In the genomic region with DNA sequence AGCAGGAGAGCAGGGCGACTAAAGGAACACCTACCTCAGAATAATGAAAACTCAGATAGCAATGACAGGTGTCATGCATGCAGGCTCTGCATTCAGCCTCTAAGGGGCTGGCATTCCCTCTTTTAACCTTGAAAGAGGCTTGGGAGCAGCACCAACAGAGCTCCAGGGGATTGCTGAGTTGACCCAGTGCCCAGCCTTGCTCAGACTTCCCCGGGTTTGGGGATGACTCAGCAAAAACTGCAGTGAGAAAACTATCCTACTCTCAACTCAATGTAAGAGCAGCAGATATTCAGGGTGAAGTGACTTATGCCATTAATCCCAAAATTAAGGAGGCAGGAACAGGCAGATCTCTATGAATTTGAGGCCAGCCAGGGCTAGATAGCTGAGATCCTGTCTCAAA, we compare ENCODE assay signal across 19 mouse cellular contexts. TPM values are rescaled to one million over a fixed set of nuclear protein-coding genes. Genes with fewer than 3 reads are reported as not detected.
DNase-seq lines count a peak whose midpoint lies in the region; ATAC-seq and TF ChIP-seq lines count a peak whose summit lies in the region.
"Had no signal": no experiment of that assay in that cellular context is flagged by ENCODE, and none has a peak within 500 bp of the region (broad histone marks: within the 10 kb centered on the region; RNA-seq: fewer than 3 reads in every experiment).

No protein-coding gene starts in this region.

- H3K36me3 ChIP-seq in kidney, embryonic 15.5 days, result peaks cover 80% of the 10 kb centered on the region
- peaks cover 3 to 31% of the 10 kb centered on the region in 2 experiments; a peak in 3 of 4 replicates for H3K36me3 ChIP-seq in MEL (ENCODE audit: control insufficient read depth in 1 of 2, insufficient read depth in 2 of 2, low read length in 2 of 2)
- peaks cover 47% of the 10 kb centered on the region for H3K36me3 ChIP-seq in heart, postnatal 0 days (replicated peaks; ENCODE audit: control insufficient read depth, insufficient read depth, low read length)
- peaks cover 14% of the 10 kb centered on the region; the same call in 1 of the 2 replicates for H3K36me3 ChIP-seq in hindbrain, embryonic 11.5 days (ENCODE audit: control insufficient read depth, insufficient read depth, low read length)

- no peak for ATAC-seq in kidney, embryonic 15.5 days (replicated peaks; ENCODE audit: low FRiP score)
- ATAC-seq in heart, postnatal 0 days (ENCODE audit: insufficient read depth, low read depth), result peak; percentile 24; the same call in 1 of the 2 replicates
- no peak for ATAC-seq in hindbrain, embryonic 11.5 days (ENCODE audit: low FRiP score)
- ATAC-seq: forebrain, embryonic 15.5 days; hindbrain, postnatal 0 days had no signal

- DNase-seq in kidney, adult 18-20 months, result peak; percentile 8
- peak; percentile 50 for DNase-seq in MEL (ENCODE audit: low read depth, low spot score)
- peak; percentile 57 for DNase-seq in adrenal gland, postnatal 25 days
- DNase-seq in heart, postnatal 0 days (ENCODE audit: low spot score), result peak; percentile 39
- DNase-seq in hindbrain, embryonic 11.5 days (ENCODE audit: low spot score), result no peak
- no peak for DNase-seq in right cerebral cortex, postnatal 36 days (ENCODE audit: low spot score in 2 of 2)
- DNase-seq: cerebellum, postnatal 14 days; gastrocnemius, postnatal 14 days; layer of hippocampus, adult 9-11 months; thymus, postnatal 25 days had no signal

- TF ChIP-seq CTCF in MEL (IDR thresholded peaks at IDR 0.05 in 2 of 3, conservative IDR thresholded peaks at IDR 0.05 in 1 of 3; ENCODE audit: control insufficient read depth in 1 of 3, insufficient read depth in 1 of 3, low read depth in 2 of 3, low read length in 3 of 3, poor library complexity in 1 of 3, severe bottlenecking in 1 of 3), result no peak
- TF ChIP-seq CTCF in heart, postnatal 0 days (IDR thresholded peaks at IDR 0.05; ENCODE audit: low read depth), result no peak

- no peak overlapping the region for H3K27ac ChIP-seq in kidney, embryonic 15.5 days
- no peak overlapping the region for H3K27ac ChIP-seq in MEL (ENCODE audit: control insufficient read depth, low read depth, low read length)
- peak overlapping the region; percentile 96 for H3K27ac ChIP-seq in heart, postnatal 0 days (ENCODE audit: low read depth)
- H3K27ac ChIP-seq in hindbrain, embryonic 11.5 days (ENCODE audit: low read depth, low read length), result no peak overlapping the region
- H3K27ac ChIP-seq: embryonic facial prominence, embryonic 12.5 days; forebrain, embryonic 15.5 days; hindbrain, postnatal 0 days; limb, embryonic 12.5 days; midbrain, embryonic 12.5 days had no signal

- H3K4me1 ChIP-seq in kidney, embryonic 15.5 days, result no peaks in the 10 kb centered on the region
- no peaks in the 10 kb centered on the region for H3K4me1 ChIP-seq in MEL (ENCODE audit: control insufficient read depth in 1 of 2, insufficient read depth in 2 of 2, low read length in 2 of 2)
- H3K4me1 ChIP-seq in heart, postnatal 0 days (ENCODE audit: control insufficient read depth, insufficient read depth), result peaks cover 21% of the 10 kb centered on the region
- H3K4me1 ChIP-seq in hindbrain, embryonic 11.5 days (replicated peaks; ENCODE audit: control insufficient read depth, insufficient read depth, low read length), result no peaks in the 10 kb centered on the region
- H3K4me1 ChIP-seq: embryonic facial prominence, embryonic 12.5 days; forebrain, embryonic 15.5 days; midbrain, embryonic 12.5 days had no signal

- no peak for TF ChIP-seq EP300 in MEL (IDR thresholded peaks at IDR 0.05; ENCODE audit: low read depth in 1 of 2, low read length in 2 of 2)
- TF ChIP-seq EP300 in heart, postnatal 0 days (IDR thresholded peaks at IDR 0.05; ENCODE audit: low read depth), result no peak

- 64% methylated on average over 2 of the region's 2 CpGs for WGBS in kidney, embryonic 15.5 days
- WGBS in heart, postnatal 0 days, result 26% methylated on average over 2 of the region's 2 CpGs
- WGBS in hindbrain, embryonic 11.5 days, result 79% methylated on average over 2 of the region's 2 CpGs

- H3K9ac ChIP-seq in kidney, embryonic 15.5 days, result no peak overlapping the region
- H3K9ac ChIP-seq in MEL (ENCODE audit: control insufficient read depth, low read depth, low read length, poor library complexity, severe bottlenecking), result no peak overlapping the region
- no peak overlapping the region for H3K9ac ChIP-seq in heart, postnatal 0 days (replicated peaks; ENCODE audit: low read depth, low read length)
- H3K9ac ChIP-seq in hindbrain, embryonic 11.5 days (ENCODE audit: low read depth, low read length), result no peak overlapping the region
- H3K9ac ChIP-seq: embryonic facial prominence, embryonic 12.5 days; forebrain, embryonic 15.5 days; limb, embryonic 12.5 days; midbrain, embryonic 12.5 days had no signal

- no peaks in the 10 kb centered on the region for H3K27me3 ChIP-seq in kidney, embryonic 15.5 days
- no peaks in the 10 kb centered on the region for H3K27me3 ChIP-seq in MEL (ENCODE audit: control insufficient read depth in 1 of 2, insufficient read depth in 2 of 2, low read length in 2 of 2)
- H3K27me3 ChIP-seq in heart, postnatal 0 days (ENCODE audit: control insufficient read depth, insufficient read depth, low read length), result no peaks in the 10 kb centered on the region
- no peaks in the 10 kb centered on the region for H3K27me3 ChIP-seq in hindbrain, embryonic 11.5 days (ENCODE audit: control insufficient read depth, insufficient read depth, low read length)
- H3K27me3 ChIP-seq: embryonic facial prominence, embryonic 12.5 days; forebrain, embryonic 15.5 days; limb, embryonic 12.5 days; midbrain, embryonic 12.5 days had no signal

- H3K4me3 ChIP-seq in kidney, embryonic 15.5 days (replicated peaks), result no peak overlapping the region
- H3K4me3 ChIP-seq in MEL (ENCODE audit: control insufficient read depth in 1 of 2, insufficient read depth in 1 of 2, low read depth in 2 of 2, low read length in 2 of 2), result no peak overlapping the region
- H3K4me3 ChIP-seq in heart, postnatal 0 days (ENCODE audit: low read depth, low read length), result no peak overlapping the region
- no peak overlapping the region for H3K4me3 ChIP-seq in hindbrain, embryonic 11.5 days (ENCODE audit: low read depth, low read length)
- H3K4me3 ChIP-seq: embryonic facial prominence, embryonic 12.5 days; forebrain, embryonic 15.5 days; limb, embryonic 12.5 days; midbrain, embryonic 12.5 days had no signal

- no peaks in the 10 kb centered on the region for H3K79me2 ChIP-seq in MEL (ENCODE audit: control insufficient read depth, insufficient read depth, low read length, poor library complexity)

- no peak overlapping the region for H3K4me2 ChIP-seq in kidney, embryonic 15.5 days
- H3K4me2 ChIP-seq in heart, postnatal 0 days (ENCODE audit: low read depth, low read length), result no peak overlapping the region
- no peak overlapping the region for H3K4me2 ChIP-seq in hindbrain, embryonic 11.5 days (replicated peaks; ENCODE audit: low read depth, low read length)
- H3K4me2 ChIP-seq: embryonic facial prominence, embryonic 12.5 days; forebrain, embryonic 15.5 days; limb, embryonic 12.5 days; midbrain, embryonic 12.5 days had no signal

- no peak; a peak in 1 of 4 replicates for TF ChIP-seq POLR2A in MEL (IDR thresholded peaks at IDR 0.05; ENCODE audit: control insufficient read depth in 1 of 2, insufficient read depth in 1 of 2, low read depth in 1 of 2, low read length in 2 of 2, poor library complexity in 1 of 2)

- no peaks in the 10 kb centered on the region for H3K9me3 ChIP-seq in kidney, embryonic 15.5 days (replicated peaks)
- no peaks in the 10 kb centered on the region for H3K9me3 ChIP-seq in MEL (replicated peaks; ENCODE audit: insufficient read depth, low read length)
- H3K9me3 ChIP-seq in heart, postnatal 0 days (replicated peaks; ENCODE audit: control insufficient read depth, low read length), result no peaks in the 10 kb centered on the region
- H3K9me3 ChIP-seq in hindbrain, embryonic 11.5 days (ENCODE audit: control insufficient read depth, low read length), result no peaks in the 10 kb centered on the region
- H3K9me3 ChIP-seq: embryonic facial prominence, embryonic 12.5 days; forebrain, embryonic 15.5 days; limb, embryonic 12.5 days; midbrain, embryonic 12.5 days had no signal

- no peak for TF ChIP-seq RAD21 in MEL (IDR thresholded peaks at IDR 0.05; ENCODE audit: low read depth, low read length)

RNA-seq across cellular contexts. Expression of gene Faap100, which starts 8.6 kb away (rescaled TPM):
- 33.1 and 41.9 TPM in 2 replicates for polyA plus RNA-seq in kidney, embryonic 15.5 days (2015; fragmentation: Nextera tagmentation; extraction: Ambion mirVana)
- 34.9 and 45.7 TPM in 2 replicates for total RNA-seq in MEL (2012; rRNA removed)
- 10 to 100 TPM in 1 of 2 experiments, not detected in 1; 27.1 TPM for polyA plus RNA-seq in MEL (2012; ENCODE audit: insufficient read depth in 1 of 2, insufficient read length in 2 of 2, low read depth in 1 of 2, low replicate concordance in 2 of 2, missing spikeins in 1 of 2)
- total RNA-seq in adrenal gland, postnatal 25 days (2021), result 35.8 and 55.1 TPM in 2 replicates
- 46.7 and 70.5 TPM in 2 replicates for total RNA-seq in heart, postnatal 0 days (2014; rRNA removed; ENCODE audit: low replicate concordance)
- polyA plus RNA-seq in heart, postnatal 0 days (2015; fragmentation: Nextera tagmentation; extraction: Ambion mirVana), result 22.3 and 28.6 TPM in 2 replicates
- polyA plus RNA-seq in hindbrain, embryonic 11.5 days (2014; fragmentation: Nextera tagmentation; extraction: Ambion mirVana), result 27.8 and 33.6 TPM in 2 replicates

RNA-seq across cellular contexts. Expression of gene Fscn2, which starts 25.8 kb away (rescaled TPM):
- polyA plus RNA-seq in kidney, embryonic 15.5 days (2015; fragmentation: Nextera tagmentation; extraction: Ambion mirVana), result 1.1 and 1.2 TPM in 2 replicates
- 0.29 and 0.62 TPM in 2 replicates for total RNA-seq in MEL (2012; rRNA removed)
- under 1 TPM in 1 of 2 experiments, not detected in 1; 0.61 TPM for polyA plus RNA-seq in MEL (2012; ENCODE audit: insufficient read depth in 1 of 2, insufficient read length in 2 of 2, low read depth in 1 of 2, low replicate concordance in 2 of 2, missing spikeins in 1 of 2)
- total RNA-seq in adrenal gland, postnatal 25 days (2021), result 0.79 TPM in 1 of 2 replicates, not detected in the other
- total RNA-seq in heart, postnatal 0 days (2014; rRNA removed; ENCODE audit: low replicate concordance), result not detected in 2 replicates
- 0.65 and 0.68 TPM in 2 replicates for polyA plus RNA-seq in heart, postnatal 0 days (2015; fragmentation: Nextera tagmentation; extraction: Ambion mirVana)
- 1.1 and 1.5 TPM in 2 replicates for polyA plus RNA-seq in hindbrain, embryonic 11.5 days (2014; fragmentation: Nextera tagmentation; extraction: Ambion mirVana)

RNA-seq across cellular contexts. Expression of gene Actg1, which starts 38.8 kb away (rescaled TPM):
- polyA plus RNA-seq in kidney, embryonic 15.5 days (2015; fragmentation: Nextera tagmentation; extraction: Ambion mirVana), result 2,367 and 2,520 TPM in 2 replicates
- 1,328 and 1,871 TPM in 2 replicates for total RNA-seq in MEL (2012; rRNA removed)
- polyA plus RNA-seq in MEL (2012; ENCODE audit: insufficient read depth in 1 of 2, insufficient read length in 2 of 2, low read depth in 1 of 2, low replicate concordance in 2 of 2, missing spikeins in 1 of 2), result 1,000 to 10,000 TPM in 1 of 2 experiments, 100 to 1,000 TPM in 1; 899 to 1,784 TPM
- total RNA-seq in adrenal gland, postnatal 25 days (2021), result 1,036 and 1,352 TPM in 2 replicates
- total RNA-seq in heart, postnatal 0 days (2014; rRNA removed; ENCODE audit: low replicate concordance), result 700 and 751 TPM in 2 replicates
- polyA plus RNA-seq in heart, postnatal 0 days (2015; fragmentation: Nextera tagmentation; extraction: Ambion mirVana), result 639 and 714 TPM in 2 replicates
- 3,592 and 3,665 TPM in 2 replicates for polyA plus RNA-seq in hindbrain, embryonic 11.5 days (2014; fragmentation: Nextera tagmentation; extraction: Ambion mirVana)

RNA-seq across cellular contexts. Expression of gene Nploc4, which starts 50.4 kb away (rescaled TPM):
- polyA plus RNA-seq in kidney, embryonic 15.5 days (2015; fragmentation: Nextera tagmentation; extraction: Ambion mirVana), result 33.5 and 34.8 TPM in 2 replicates
- total RNA-seq in MEL (2012; rRNA removed), result 77.4 and 88.3 TPM in 2 replicates
- 100 to 1,000 TPM; 117 to 352 TPM for polyA plus RNA-seq in MEL (2012; ENCODE audit: insufficient read depth in 1 of 2, insufficient read length in 2 of 2, low read depth in 1 of 2, low replicate concordance in 2 of 2, missing spikeins in 1 of 2)
- 83.9 and 98.7 TPM in 2 replicates for total RNA-seq in adrenal gland, postnatal 25 days (2021)
- 59.0 and 66.0 TPM in 2 replicates for total RNA-seq in heart, postnatal 0 days (2014; rRNA removed; ENCODE audit: low replicate concordance)
- polyA plus RNA-seq in heart, postnatal 0 days (2015; fragmentation: Nextera tagmentation; extraction: Ambion mirVana), result 17.6 and 20.5 TPM in 2 replicates
- 37.5 and 40.3 TPM in 2 replicates for polyA plus RNA-seq in hindbrain, embryonic 11.5 days (2014; fragmentation: Nextera tagmentation; extraction: Ambion mirVana)

RNA-seq across cellular contexts. Expression of gene Tspan10, which starts 55.3 kb away (rescaled TPM):
- polyA plus RNA-seq in kidney, embryonic 15.5 days (2015; fragmentation: Nextera tagmentation; extraction: Ambion mirVana), result not detected in 2 replicates
- total RNA-seq in MEL (2012; rRNA removed), result 0.20 and 0.65 TPM in 2 replicates
- polyA plus RNA-seq in MEL (2012; ENCODE audit: insufficient read depth in 1 of 2, insufficient read length in 2 of 2, low read depth in 1 of 2, low replicate concordance in 2 of 2, missing spikeins in 1 of 2), result under 1 TPM in 1 of 2 experiments, not detected in 1; 0.29 TPM
- 7.3 TPM in 1 of 2 replicates, not detected in the other for total RNA-seq in adrenal gland, postnatal 25 days (2021)
- total RNA-seq in heart, postnatal 0 days (2014; rRNA removed; ENCODE audit: low replicate concordance), result not detected in 2 replicates
- polyA plus RNA-seq in heart, postnatal 0 days (2015; fragmentation: Nextera tagmentation; extraction: Ambion mirVana), result 0.08 TPM in 1 of 2 replicates, not detected in the other
- not detected in 2 replicates for polyA plus RNA-seq in hindbrain, embryonic 11.5 days (2014; fragmentation: Nextera tagmentation; extraction: Ambion mirVana)
- total RNA-seq: gastrocnemius, postnatal 14 days; hindbrain, postnatal 0 days had no signal
- polyA plus RNA-seq: forebrain, embryonic 15.5 days; hindbrain, postnatal 0 days; kidney, embryonic 16.5 days; limb, embryonic 12.5 days; lung, embryonic 16.5 days; midbrain, embryonic 12.5 days; neural tube, embryonic 11.5 days had no signal

Comparison
In these comparisons a context has a peak if more than half of its experiments do, and no peak if none do; other contexts are left out.
1. DNase-seq: peak in kidney, adult 18-20 months (single experiment), MEL (single experiment), adrenal gland, postnatal 25 days (single experiment) and heart, postnatal 0 days (single experiment); none in hindbrain, embryonic 11.5 days (single experiment) and right cerebral cortex, postnatal 36 days (0 of 2).